Mouse (Mus musculus) small intestine, adult 2 months (tissue): ENCODE results near the gene Arid3c. TPM values are rescaled to one million over a fixed set of nuclear protein-coding genes. Genes with fewer than 3 reads are reported as not detected.
"Not testable (repeated sequence)": the region's sequence is repeated elsewhere in the genome, so short reads cannot be mapped to it uniquely, and the experiment has no call there.

Experiments used
- H3K27ac ChIP-seq: fragments of 200-500 bp; 2 replicates; pipeline ENCODE4 v1.5.1; 2012; ENCODE audit warnings: low read depth, low read length, control low read depth, inconsistent platforms; ENCODE audit not compliant: insufficient read depth
- H3K27me3 ChIP-seq: fragments of 200-500 bp; 2 replicates; pipeline ENCODE4 v1.6.1; 2012; ENCODE audit warnings: mild to moderate bottlenecking, moderate library complexity, low read length, inconsistent platforms; ENCODE audit not compliant: control insufficient read depth, insufficient read depth
- H3K36me3 ChIP-seq: fragments of 200-500 bp; 2 replicates; pipeline ENCODE4 v1.6.1; 2012; ENCODE audit warnings: mild to moderate bottlenecking, low read length, control low read depth, inconsistent platforms; ENCODE audit not compliant: control insufficient read depth, insufficient read depth
- H3K4me1 ChIP-seq: fragments of 200-500 bp; 2 replicates; pipeline ENCODE4 v1.6.1; 2012; ENCODE audit warnings: low read length, inconsistent platforms, mixed read lengths; ENCODE audit not compliant: control insufficient read depth, insufficient read depth, insufficient read length
- H3K4me3 ChIP-seq: fragments of 200-500 bp; 2 replicates; pipeline ENCODE4 v1.5.1; 2012; ENCODE audit warnings: low read depth, mild to moderate bottlenecking, control low read depth, inconsistent platforms, low read length, moderate library complexity
- CTCF ChIP-seq: fragments of 200-500 bp; IDR thresholded peaks from 2 replicates; pipeline ENCODE4 v1.5.1; 2012; ENCODE audit warnings: low read depth, mild to moderate bottlenecking, control low read depth, inconsistent platforms, low read length, moderate library complexity, mixed read lengths; ENCODE audit not compliant: insufficient replicate concordance, insufficient read length; ENCODE audit errors: extremely low read depth
- WGBS: fragments of 180-500 bp; shearing (Covaris S2); methylation state at CpG from one replicate; pipeline ENCODE4 v1.1.7; 2018; 5-methylcytosine and 5-hydroxymethylcytosine counted together
- polyA plus RNA-seq: library from polyadenylated mRNA; depleted of rRNA; stranded (reverse); fragments of >200 nt; gene quantifications from 2 replicates; pipeline ENCODE4 v1.2.3, GENCODE M21; 2012

The Arid3c gene
- polyA plus RNA-seq, 1 experiment, result 0.09 TPM

- not testable (repeated sequence) for H3K27ac ChIP-seq, H3K4me1 ChIP-seq, H3K36me3 ChIP-seq, H3K27me3 ChIP-seq
- H3K4me3 ChIP-seq, result peak within 1 kb of the TSS; percentile 33; the same call in 1 of the 2 replicates
- 12% methylated on average over 37 of the region's 40 CpGs for WGBS
- TF ChIP-seq CTCF, result peak; percentile 51
Measured at GRCm38 (mm10) chr4:41696930-41697841, 33.8 kb downstream of the Arid3c start, which contains the start of gene Cntfr. Gene Cntfr (minus strand): TSS chr4:41697089.

GRCm38 (mm10) chr4:41696452-41696851 lies 34.5 kb downstream of the Arid3c start:
- not testable (repeated sequence) for H3K36me3 ChIP-seq, H3K27me3 ChIP-seq, H3K4me1 ChIP-seq, H3K27ac ChIP-seq, H3K4me3 ChIP-seq
- 7% methylated on average over 14 of the region's 15 CpGs for WGBS

GRCm38 (mm10) chr4:41695800-41696199 lies 35.1 kb downstream of the Arid3c start:
- not testable (repeated sequence) for H3K4me1 ChIP-seq, H3K4me3 ChIP-seq, H3K36me3 ChIP-seq, H3K27ac ChIP-seq, H3K27me3 ChIP-seq
- WGBS, result 6% methylated on average over 17 of the region's 38 CpGs

- H3K36me3 ChIP-seq, H3K4me3 ChIP-seq, H3K27me3 ChIP-seq, H3K4me1 ChIP-seq, H3K27ac ChIP-seq: not testable (repeated sequence)
- 16% methylated on average over 4 of the region's 4 CpGs for WGBS
Measured at GRCm38 (mm10) chr4:41693511-41693910, 37.4 kb downstream of the Arid3c start.

- H3K36me3 ChIP-seq, H3K27me3 ChIP-seq, H3K4me1 ChIP-seq, H3K4me3 ChIP-seq, H3K27ac ChIP-seq: not testable (repeated sequence)
- WGBS, result no CpG with 5 or more reads among the region's 4 CpGs
Measured at GRCm38 (mm10) chr4:41690014-41690413, 40.9 kb downstream of the Arid3c start.

GRCm38 (mm10) chr4:41688562-41688961 lies 42.4 kb downstream of the Arid3c start:
- WGBS, result 63% methylated on average over 1 of the region's 1 CpGs
- H3K27me3 ChIP-seq, H3K36me3 ChIP-seq, H3K4me3 ChIP-seq, H3K4me1 ChIP-seq, H3K27ac ChIP-seq: not testable (repeated sequence)

GRCm38 (mm10) chr4:41685882-41686492 lies 45.0 kb downstream of the Arid3c start:
- not testable (repeated sequence) for H3K36me3 ChIP-seq, H3K27ac ChIP-seq, H3K27me3 ChIP-seq, H3K4me1 ChIP-seq, H3K4me3 ChIP-seq
- 50% methylated on average over 10 of the region's 10 CpGs for WGBS

- WGBS, result 4% methylated on average over 14 of the region's 14 CpGs
- H3K27ac ChIP-seq, result not testable (repeated sequence)
Measured at GRCm38 (mm10) chr4:41684931-41685453, 46.0 kb downstream of the Arid3c start.

GRCm38 (mm10) chr4:41684131-41684930 lies 46.6 kb downstream of the Arid3c start:
- 8% methylated on average over 27 of the region's 27 CpGs for WGBS
- H3K27me3 ChIP-seq, H3K4me3 ChIP-seq, H3K4me1 ChIP-seq, H3K27ac ChIP-seq, H3K36me3 ChIP-seq: not testable (repeated sequence)

More at GRCm38 (mm10) chr4:41684931-41685453, 46.0 kb downstream of the Arid3c start:
- H3K4me1 ChIP-seq, H3K36me3 ChIP-seq, H3K27me3 ChIP-seq, H3K4me3 ChIP-seq: not testable (repeated sequence)

GRCm38 (mm10) chr4:41683303-41683702 lies 47.6 kb downstream of the Arid3c start:
- H3K4me1 ChIP-seq, H3K4me3 ChIP-seq, H3K27me3 ChIP-seq, H3K36me3 ChIP-seq, H3K27ac ChIP-seq: not testable (repeated sequence)
- WGBS, result 7% methylated on average over 5 of the region's 27 CpGs
